Mouse (Mus musculus): ENCODE results near the gene Sbno1. TPM values are rescaled to one million over a fixed set of nuclear protein-coding genes. Genes with fewer than 3 reads are reported as not detected.

Gene Sbno1
- polyA plus RNA-seq, 1 experiment from 2014 or later: 93.5 TPM

DNA sequence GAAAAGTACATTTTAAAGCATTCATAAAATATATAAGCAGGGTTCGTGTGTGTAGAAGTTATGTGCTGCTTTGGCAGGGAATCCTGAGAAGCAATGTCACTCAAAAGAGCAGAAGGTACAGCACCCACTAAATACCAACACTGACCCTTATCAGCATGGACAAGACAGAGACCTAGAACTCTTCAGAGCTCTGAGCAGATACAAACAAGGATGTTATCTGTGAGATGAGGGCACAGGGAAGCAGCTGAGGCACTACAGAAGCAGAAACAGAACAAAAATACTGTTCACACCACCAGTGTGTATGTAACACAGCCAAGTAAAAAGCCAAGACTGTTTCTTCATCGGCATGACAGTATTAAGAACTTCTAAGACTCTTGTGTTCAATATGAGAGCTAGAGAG is 6.9 kb downstream of the Sbno1 start:
- no peak for DNase-seq (ENCODE audit: low spot score)
- no peak for ATAC-seq (replicated peaks; ENCODE audit: low FRiP score, low TSS enrichment, low read depth)
- Histone ChIP-seq H3K4me2 (ENCODE audit: low read length) (no peak overlapping the region), H3K4me1 (replicated peaks; ENCODE audit: control insufficient read depth, insufficient read depth, low read length) (peaks cover 2% of the 10 kb centered on the region; the same call in 1 of the 2 replicates), H3K9me3 (ENCODE audit: control insufficient read depth, low read length) (no peaks in the 10 kb centered on the region), H3K4me3 (ENCODE audit: low read depth, low read length) (no peak overlapping the region), H3K27ac (ENCODE audit: low read depth) (no peak overlapping the region), H3K27me3 (replicated peaks; ENCODE audit: control insufficient read depth, insufficient read depth, low read length) (no peaks in the 10 kb centered on the region), H3K9ac (ENCODE audit: low read length) (no peak overlapping the region), H3K36me3 (ENCODE audit: control insufficient read depth, insufficient read depth, low read length) (peaks cover 11% of the 10 kb centered on the region; the same call in 1 of the 2 replicates)
- 93% methylated on average over 2 of the region's 2 CpGs for WGBS

DNA sequence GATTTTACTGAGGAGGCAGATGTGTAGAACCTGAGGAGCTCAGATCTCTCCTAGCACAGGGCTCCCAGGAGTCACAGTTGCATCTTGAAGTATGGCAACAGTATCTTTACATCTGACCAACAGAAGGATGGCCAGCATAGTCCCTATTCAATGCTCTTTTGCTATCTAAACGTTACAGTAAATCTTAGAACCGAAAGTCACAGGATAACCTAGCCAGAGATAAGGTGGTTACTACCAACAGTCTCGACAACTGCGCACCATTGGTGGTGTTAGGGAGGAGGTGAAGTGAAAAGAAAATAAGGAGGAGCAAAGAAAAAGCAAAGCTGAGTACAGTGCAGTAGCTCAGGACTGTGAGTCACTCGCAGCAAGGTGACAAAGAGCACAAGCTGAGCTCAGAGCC is 13.6 kb downstream of the Sbno1 start:
- Histone ChIP-seq H3K4me2 (ENCODE audit: low read length) (no peak overlapping the region), H3K36me3 (ENCODE audit: control insufficient read depth, insufficient read depth, low read length) (peaks cover 63% of the 10 kb centered on the region), H3K9ac (ENCODE audit: low read length) (no peak overlapping the region), H3K27ac (ENCODE audit: low read depth) (no peak overlapping the region), H3K9me3 (ENCODE audit: control insufficient read depth, low read length) (no peaks in the 10 kb centered on the region), H3K27me3 (replicated peaks; ENCODE audit: control insufficient read depth, insufficient read depth, low read length) (no peaks in the 10 kb centered on the region), H3K4me1 (replicated peaks; ENCODE audit: control insufficient read depth, insufficient read depth, low read length) (no peaks in the 10 kb centered on the region), H3K4me3 (ENCODE audit: low read depth, low read length) (no peak overlapping the region)
- no peak for DNase-seq (ENCODE audit: low spot score)
- 89% methylated on average over 5 of the region's 5 CpGs for WGBS
- ATAC-seq (replicated peaks; ENCODE audit: low FRiP score, low TSS enrichment, low read depth): no peak

DNA sequence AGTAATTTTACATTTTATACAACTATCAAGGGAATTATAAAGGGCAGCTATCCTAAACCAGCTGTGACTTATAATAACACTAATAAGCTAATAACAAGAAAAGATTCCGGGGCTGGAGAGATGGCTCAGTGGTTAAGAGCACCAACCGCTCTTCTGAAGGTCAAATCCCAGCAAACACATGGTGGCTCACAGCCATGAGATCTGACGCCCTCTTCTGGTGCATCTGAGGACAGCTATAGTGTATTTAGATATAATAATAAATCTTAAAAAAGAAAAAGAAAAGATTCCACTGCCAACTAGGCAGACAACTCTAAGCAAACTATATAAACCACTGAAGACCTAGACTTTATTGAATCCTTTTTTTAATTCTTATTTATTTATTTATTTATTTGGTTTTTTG is 15.0 kb downstream of the Sbno1 start:
- H3K9me3 ChIP-seq (ENCODE audit: control insufficient read depth, low read length): no peaks in the 10 kb centered on the region
- 77% methylated on average over 3 of the region's 3 CpGs for WGBS
- H3K9ac ChIP-seq (ENCODE audit: low read length): no peak overlapping the region
- DNase-seq (ENCODE audit: low spot score) (no peak), ATAC-seq (replicated peaks; ENCODE audit: low FRiP score, low TSS enrichment, low read depth) (no peak)
- no peaks in the 10 kb centered on the region for H3K4me1 ChIP-seq (replicated peaks; ENCODE audit: control insufficient read depth, insufficient read depth, low read length)
- peaks cover 77% of the 10 kb centered on the region for H3K36me3 ChIP-seq (ENCODE audit: control insufficient read depth, insufficient read depth, low read length)
- no peak overlapping the region for H3K4me2 ChIP-seq (ENCODE audit: low read length)
- H3K27ac ChIP-seq (ENCODE audit: low read depth): no peak overlapping the region
- H3K4me3 ChIP-seq (ENCODE audit: low read depth, low read length): no peak overlapping the region
- H3K27me3 ChIP-seq (replicated peaks; ENCODE audit: control insufficient read depth, insufficient read depth, low read length): no peaks in the 10 kb centered on the region

- H3K36me3 ChIP-seq (ENCODE audit: control insufficient read depth, insufficient read depth, low read length): peaks cover 94% of the 10 kb centered on the region
- 88% methylated on average over 7 of the region's 7 CpGs for WGBS
Measured at GRCm38 (mm10) chr5:124393726-124394125, 32.1 kb downstream of the Sbno1 start.

GRCm38 (mm10) chr5:124392412-124392811 is 33.4 kb downstream of the Sbno1 start:
- no peak for ATAC-seq (replicated peaks; ENCODE audit: low FRiP score, low TSS enrichment, low read depth)
- H3K4me2 ChIP-seq (ENCODE audit: low read length): no peak overlapping the region
- no peaks in the 10 kb centered on the region for H3K9me3 ChIP-seq (ENCODE audit: control insufficient read depth, low read length)
- no peaks in the 10 kb centered on the region for H3K27me3 ChIP-seq (replicated peaks; ENCODE audit: control insufficient read depth, insufficient read depth, low read length)
- over 99% methylated on average over 4 of the region's 4 CpGs for WGBS
- H3K27ac ChIP-seq (ENCODE audit: low read depth): no peak overlapping the region
- DNase-seq (ENCODE audit: low spot score): no peak
- no peak overlapping the region for H3K9ac ChIP-seq (ENCODE audit: low read length)
- no peaks in the 10 kb centered on the region for H3K4me1 ChIP-seq (replicated peaks; ENCODE audit: control insufficient read depth, insufficient read depth, low read length)
- no peak overlapping the region for H3K4me3 ChIP-seq (ENCODE audit: low read depth, low read length)
- peaks cover 92% of the 10 kb centered on the region for H3K36me3 ChIP-seq (ENCODE audit: control insufficient read depth, insufficient read depth, low read length)

More at GRCm38 (mm10) chr5:124393726-124394125, 32.1 kb downstream of the Sbno1 start:
- no peaks in the 10 kb centered on the region for H3K4me1 ChIP-seq (replicated peaks; ENCODE audit: control insufficient read depth, insufficient read depth, low read length)
- no peak overlapping the region for H3K27ac ChIP-seq (ENCODE audit: low read depth)
- no peak for DNase-seq (ENCODE audit: low spot score)
- no peak overlapping the region for H3K4me3 ChIP-seq (ENCODE audit: low read depth, low read length)
- no peaks in the 10 kb centered on the region for H3K27me3 ChIP-seq (replicated peaks; ENCODE audit: control insufficient read depth, insufficient read depth, low read length)
- no peak overlapping the region for H3K9ac ChIP-seq (ENCODE audit: low read length)
- no peaks in the 10 kb centered on the region for H3K9me3 ChIP-seq (ENCODE audit: control insufficient read depth, low read length)
- no peak for ATAC-seq (replicated peaks; ENCODE audit: low FRiP score, low TSS enrichment, low read depth)
- H3K4me2 ChIP-seq (ENCODE audit: low read length): no peak overlapping the region

- H3K36me3 ChIP-seq (ENCODE audit: control insufficient read depth, insufficient read depth, low read length): peaks cover 92% of the 10 kb centered on the region
- H3K4me2 ChIP-seq (ENCODE audit: low read length): no peak overlapping the region
- H3K27me3 ChIP-seq (replicated peaks; ENCODE audit: control insufficient read depth, insufficient read depth, low read length): no peaks in the 10 kb centered on the region
- WGBS: 77% methylated on average over 5 of the region's 5 CpGs
- H3K4me3 ChIP-seq (ENCODE audit: low read depth, low read length): no peak overlapping the region
- DNase-seq (ENCODE audit: low spot score): no peak
- no peak for ATAC-seq (replicated peaks; ENCODE audit: low FRiP score, low TSS enrichment, low read depth)
- H3K4me1 ChIP-seq (replicated peaks; ENCODE audit: control insufficient read depth, insufficient read depth, low read length): no peaks in the 10 kb centered on the region
- H3K27ac ChIP-seq (ENCODE audit: low read depth): no peak overlapping the region
- no peaks in the 10 kb centered on the region for H3K9me3 ChIP-seq (ENCODE audit: control insufficient read depth, low read length)
- H3K9ac ChIP-seq (ENCODE audit: low read length): no peak overlapping the region
Measured at GRCm38 (mm10) chr5:124387932-124388331, 37.9 kb downstream of the Sbno1 start.

- H3K27ac ChIP-seq (ENCODE audit: low read depth): no peak overlapping the region
Measured at GRCm38 (mm10) chr5:124380121-124380520, 45.7 kb downstream of the Sbno1 start.

DNA sequence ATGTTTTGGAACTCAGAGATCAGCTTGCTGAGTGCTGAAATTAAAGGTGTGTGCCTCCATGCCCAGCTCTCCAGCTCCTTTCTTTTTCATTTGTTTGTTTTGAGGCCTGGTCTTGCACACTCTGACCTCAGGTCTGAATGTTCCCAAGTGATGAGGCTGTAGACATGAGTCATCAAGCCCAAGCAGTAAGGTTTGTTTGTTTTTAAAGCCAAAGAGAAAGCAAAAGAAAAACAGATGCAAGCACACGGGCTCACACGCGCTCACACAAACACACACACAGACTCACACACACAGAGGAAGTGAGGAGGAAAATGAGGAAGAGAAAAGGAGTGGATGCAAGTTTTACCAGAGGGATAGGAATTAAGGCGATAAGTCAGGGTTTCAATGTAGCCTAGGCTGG is 48.7 kb downstream of the Sbno1 start:
- DNase-seq (ENCODE audit: low spot score) (no peak), ATAC-seq (replicated peaks; ENCODE audit: low FRiP score, low TSS enrichment, low read depth) (no peak)
- WGBS: 87% methylated on average over 4 of the region's 4 CpGs
- Histone ChIP-seq H3K36me3 (ENCODE audit: control insufficient read depth, insufficient read depth, low read length) (peaks cover 92% of the 10 kb centered on the region), H3K4me1 (replicated peaks; ENCODE audit: control insufficient read depth, insufficient read depth, low read length) (no peaks in the 10 kb centered on the region), H3K9ac (ENCODE audit: low read length) (no peak overlapping the region), H3K9me3 (ENCODE audit: control insufficient read depth, low read length) (no peaks in the 10 kb centered on the region), H3K27me3 (replicated peaks; ENCODE audit: control insufficient read depth, insufficient read depth, low read length) (no peaks in the 10 kb centered on the region), H3K4me2 (ENCODE audit: low read length) (no peak overlapping the region), H3K27ac (ENCODE audit: low read depth) (no peak overlapping the region), H3K4me3 (ENCODE audit: low read depth, low read length) (no peak overlapping the region)

More at GRCm38 (mm10) chr5:124380121-124380520, 45.7 kb downstream of the Sbno1 start:
- no peaks in the 10 kb centered on the region for H3K4me1 ChIP-seq (replicated peaks; ENCODE audit: control insufficient read depth, insufficient read depth, low read length)
- ATAC-seq (replicated peaks; ENCODE audit: low FRiP score, low TSS enrichment, low read depth) (no peak), DNase-seq (ENCODE audit: low spot score) (no peak)
- 95% methylated on average over 1 of the region's 1 CpGs for WGBS
- peaks cover 91% of the 10 kb centered on the region for H3K36me3 ChIP-seq (ENCODE audit: control insufficient read depth, insufficient read depth, low read length)
- no peaks in the 10 kb centered on the region for H3K9me3 ChIP-seq (ENCODE audit: control insufficient read depth, low read length)
- no peak overlapping the region for H3K4me2 ChIP-seq (ENCODE audit: low read length)
- no peak overlapping the region for H3K9ac ChIP-seq (ENCODE audit: low read length)
- no peak overlapping the region for H3K4me3 ChIP-seq (ENCODE audit: low read depth, low read length)
- H3K27me3 ChIP-seq (replicated peaks; ENCODE audit: control insufficient read depth, insufficient read depth, low read length): no peaks in the 10 kb centered on the region

DNA sequence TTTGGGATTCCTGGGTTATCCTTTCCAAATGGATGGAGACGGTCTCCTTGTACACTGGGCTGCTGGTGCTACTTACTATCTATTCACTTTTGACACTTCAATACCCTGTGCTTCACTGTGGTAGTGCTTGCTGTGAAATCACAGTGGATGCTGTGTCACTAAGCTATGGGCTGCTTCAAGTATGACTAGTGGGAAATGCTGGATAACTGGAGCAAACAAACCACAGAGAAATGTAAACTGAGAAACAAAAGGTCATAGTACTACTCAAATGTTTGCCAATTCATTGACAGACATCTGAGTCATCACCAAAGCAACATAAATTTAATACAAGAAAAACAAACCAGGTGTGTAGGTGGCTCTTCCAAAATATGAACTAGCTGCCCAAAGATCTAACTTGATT is 49.4 kb downstream of the Sbno1 start:
- ATAC-seq (replicated peaks; ENCODE audit: low FRiP score, low TSS enrichment, low read depth): no peak
- Histone ChIP-seq H3K4me3 (ENCODE audit: low read depth, low read length) (no peak overlapping the region), H3K36me3 (ENCODE audit: control insufficient read depth, insufficient read depth, low read length) (peaks cover 92% of the 10 kb centered on the region), H3K9me3 (ENCODE audit: control insufficient read depth, low read length) (no peaks in the 10 kb centered on the region), H3K9ac (ENCODE audit: low read length) (no peak overlapping the region), H3K27ac (ENCODE audit: low read depth) (no peak overlapping the region), H3K27me3 (replicated peaks; ENCODE audit: control insufficient read depth, insufficient read depth, low read length) (no peaks in the 10 kb centered on the region), H3K4me1 (replicated peaks; ENCODE audit: control insufficient read depth, insufficient read depth, low read length) (no peaks in the 10 kb centered on the region), H3K4me2 (ENCODE audit: low read length) (no peak overlapping the region)
- DNase-seq (ENCODE audit: low spot score): no peak
- WGBS: 93% methylated on average over 1 of the region's 1 CpGs
